Comparison of ENCODE assay signal across 7 mouse cellular contexts in genomic region chr11:62820059-62820541, GRCm38 (mm10). TPM values are rescaled to one million over a fixed set of nuclear protein-coding genes. Genes with fewer than 3 reads are reported as not detected.
DNase-seq lines count a peak whose midpoint lies in the region; ATAC-seq and TF ChIP-seq lines count a peak whose summit lies in the region.

Gene Trim16, plus strand, starts transcription at chr11:62820231.

- peak; percentile 93 for TF ChIP-seq POLR2A in small intestine, adult 2 months (IDR thresholded peaks at IDR 0.05; ENCODE audit: low read depth, low read length)

- peak; percentile 83 for ATAC-seq in embryonic facial prominence, embryonic 12.5 days (ENCODE audit: insufficient number of reproducible peaks, insufficient read depth, low FRiP score, low TSS enrichment)
- peak; percentile 75 for ATAC-seq in granulocyte monocyte progenitor cell, adult 5-6 weeks (replicated peaks; ENCODE audit: poor library complexity, severe bottlenecking)
- ATAC-seq in intestine, postnatal 0 days = peak; percentile 74
- ATAC-seq in limb, embryonic 11.5 days (ENCODE audit: insufficient number of reproducible peaks, low FRiP score, low TSS enrichment, low read depth) = peak; percentile 26; the same call in 1 of the 2 replicates
- peak; percentile 62 for ATAC-seq in midbrain, embryonic 12.5 days (ENCODE audit: low FRiP score, low read depth)

- no peaks in the 10 kb centered on the region for H3K27me3 ChIP-seq in embryonic facial prominence, embryonic 12.5 days
- H3K27me3 ChIP-seq in intestine, postnatal 0 days (replicated peaks; ENCODE audit: control insufficient read depth, insufficient read depth, low read length) = no peaks in the 10 kb centered on the region
- H3K27me3 ChIP-seq in limb, embryonic 11.5 days (ENCODE audit: control insufficient read depth, insufficient read depth, low read length) = no peaks in the 10 kb centered on the region
- peaks cover 11% of the 10 kb centered on the region; the same call in 1 of the 2 replicates for H3K27me3 ChIP-seq in midbrain, embryonic 12.5 days
- H3K27me3 ChIP-seq in small intestine, adult 2 months (ENCODE audit: control insufficient read depth, insufficient read depth, low read length) = no peaks in the 10 kb centered on the region

- no peak for TF ChIP-seq CTCF in intestine, postnatal 0 days (IDR thresholded peaks at IDR 0.05; ENCODE audit: low read depth)
- peak; percentile 15; the same call in 1 of the 2 replicates for TF ChIP-seq CTCF in small intestine, adult 2 months (IDR thresholded peaks at IDR 0.05; ENCODE audit: extremely low read depth, insufficient read length, insufficient replicate concordance, low read depth, low read length)

- DNase-seq in adrenal gland, postnatal 36 days = peak; percentile 73 to 80
- peak; percentile 52 for DNase-seq in limb, embryonic 11.5 days (ENCODE audit: low spot score)

- WGBS in embryonic facial prominence, embryonic 12.5 days = 3% methylated on average over 15 of the region's 15 CpGs
- WGBS in intestine, postnatal 0 days = 2% methylated on average over 15 of the region's 15 CpGs
- 11% methylated on average over 15 of the region's 15 CpGs for WGBS in limb, embryonic 11.5 days
- WGBS in midbrain, embryonic 12.5 days = 14% methylated on average over 15 of the region's 15 CpGs
- 2% methylated on average over 15 of the region's 15 CpGs for WGBS in small intestine, adult 2 months

- H3K36me3 ChIP-seq in embryonic facial prominence, embryonic 12.5 days = no peaks in the 10 kb centered on the region
- H3K36me3 ChIP-seq in intestine, postnatal 0 days (ENCODE audit: control insufficient read depth, insufficient read depth) = no peaks in the 10 kb centered on the region; the same call in 1 of the 2 replicates
- H3K36me3 ChIP-seq in limb, embryonic 11.5 days (ENCODE audit: control insufficient read depth, insufficient read depth, low read length) = no peaks in the 10 kb centered on the region
- no peaks in the 10 kb centered on the region for H3K36me3 ChIP-seq in midbrain, embryonic 12.5 days
- no peaks in the 10 kb centered on the region for H3K36me3 ChIP-seq in small intestine, adult 2 months (ENCODE audit: control insufficient read depth, insufficient read depth, low read length)

- peak within 1 kb of the TSS; percentile 74 for H3K4me2 ChIP-seq in embryonic facial prominence, embryonic 12.5 days (replicated peaks)
- H3K4me2 ChIP-seq in intestine, postnatal 0 days (replicated peaks; ENCODE audit: low read depth) = peak within 1 kb of the TSS; percentile 87
- H3K4me2 ChIP-seq in limb, embryonic 11.5 days (ENCODE audit: low read depth, severe bottlenecking) = peak within 1 kb of the TSS; percentile 56
- peak within 1 kb of the TSS; percentile 54 for H3K4me2 ChIP-seq in midbrain, embryonic 12.5 days (replicated peaks)

- H3K4me1 ChIP-seq in embryonic facial prominence, embryonic 12.5 days = peaks cover 19% of the 10 kb centered on the region
- H3K4me1 ChIP-seq in intestine, postnatal 0 days (replicated peaks; ENCODE audit: control insufficient read depth, insufficient read depth, low read length) = 0 out of 2 replicates have a peak, but pooled peaks cover 10% of the 10 kb centered on the region
- peaks cover 12% of the 10 kb centered on the region for H3K4me1 ChIP-seq in limb, embryonic 11.5 days (ENCODE audit: control insufficient read depth, insufficient read depth, low read length)
- H3K4me1 ChIP-seq in midbrain, embryonic 12.5 days = peaks cover 14% of the 10 kb centered on the region
- H3K4me1 ChIP-seq in small intestine, adult 2 months (ENCODE audit: control insufficient read depth, insufficient read depth, insufficient read length, low read length) = peaks cover 26% of the 10 kb centered on the region

- H3K27ac ChIP-seq in embryonic facial prominence, embryonic 12.5 days = peak within 1 kb of the TSS; percentile 76
- H3K27ac ChIP-seq in intestine, postnatal 0 days (ENCODE audit: low read depth, low read length) = peak within 1 kb of the TSS; percentile 84
- H3K27ac ChIP-seq in limb, embryonic 11.5 days (replicated peaks; ENCODE audit: low read depth, low read length) = no peak within 1 kb of the TSS
- no peak within 1 kb of the TSS; the same call in 1 of the 2 replicates for H3K27ac ChIP-seq in midbrain, embryonic 12.5 days (replicated peaks)
- H3K27ac ChIP-seq in small intestine, adult 2 months (ENCODE audit: insufficient read depth, low read depth, low read length) = peak within 1 kb of the TSS; percentile 90

- H3K9me3 ChIP-seq in embryonic facial prominence, embryonic 12.5 days = no peaks in the 10 kb centered on the region
- no peaks in the 10 kb centered on the region for H3K9me3 ChIP-seq in intestine, postnatal 0 days (ENCODE audit: control insufficient read depth)
- no peaks in the 10 kb centered on the region for H3K9me3 ChIP-seq in limb, embryonic 11.5 days (ENCODE audit: control insufficient read depth, low read length)
- no peaks in the 10 kb centered on the region for H3K9me3 ChIP-seq in midbrain, embryonic 12.5 days

- peak within 1 kb of the TSS; percentile 54 for H3K4me3 ChIP-seq in embryonic facial prominence, embryonic 12.5 days
- H3K4me3 ChIP-seq in intestine, postnatal 0 days (ENCODE audit: low read depth, low read length) = peak within 1 kb of the TSS; percentile 61
- H3K4me3 ChIP-seq in limb, embryonic 11.5 days (ENCODE audit: low read depth, low read length) = peak within 1 kb of the TSS; percentile 25
- peak within 1 kb of the TSS; percentile 35 for H3K4me3 ChIP-seq in midbrain, embryonic 12.5 days
- H3K4me3 ChIP-seq in small intestine, adult 2 months (ENCODE audit: low read depth, low read length) = peak within 1 kb of the TSS; percentile 80

- peak within 1 kb of the TSS; percentile 52 for H3K9ac ChIP-seq in embryonic facial prominence, embryonic 12.5 days
- H3K9ac ChIP-seq in intestine, postnatal 0 days (ENCODE audit: low read depth, low read length) = peak within 1 kb of the TSS; percentile 57
- peak within 1 kb of the TSS; percentile 32 for H3K9ac ChIP-seq in limb, embryonic 11.5 days (ENCODE audit: low read length)
- H3K9ac ChIP-seq in midbrain, embryonic 12.5 days (replicated peaks) = peak within 1 kb of the TSS; percentile 49

RNA-seq across cellular contexts. Expression of gene Trim16, which starts in this region (rescaled TPM):
- total RNA-seq in adrenal gland, postnatal 36 days (2021) = 1 to 10 TPM; 5.8 to 6.6 TPM
- polyA plus RNA-seq in embryonic facial prominence, embryonic 12.5 days (2016; fragmentation: Nextera tagmentation; extraction: Ambion mirVana) = 14.0 and 16.8 TPM in 2 replicates
- 12.2 and 29.7 TPM in 2 replicates for total RNA-seq in granulocyte monocyte progenitor cell, adult 5-6 weeks (2014; fragmentation: Nextera tagmentation)
- total RNA-seq in granulocyte monocyte progenitor cell, adult 5-6 weeks (2017) = 19.3 and 22.9 TPM in 2 replicates
- polyA plus RNA-seq in intestine, postnatal 0 days (2015; fragmentation: Nextera tagmentation; extraction: Ambion mirVana) = 10.8 and 11.5 TPM in 2 replicates
- 4.3 and 4.8 TPM in 2 replicates for polyA plus RNA-seq in limb, embryonic 11.5 days (2014; fragmentation: Nextera tagmentation; extraction: Ambion mirVana)
- polyA plus RNA-seq in midbrain, embryonic 12.5 days (2016; fragmentation: Nextera tagmentation; extraction: Ambion mirVana) = 4.5 and 6.1 TPM in 2 replicates
- 3.8 and 10.9 TPM in 2 replicates for polyA plus RNA-seq in small intestine, adult 2 months (2012; rRNA removed)

Comparison
In these comparisons a context has a peak if more than half of its experiments do, and no peak if none do; other contexts are left out.
1. ATAC-seq: peak in every context shown above with its lines; median percentile 83 in embryonic facial prominence, embryonic 12.5 days; 75 in granulocyte monocyte progenitor cell, adult 5-6 weeks; 74 in intestine, postnatal 0 days; 62 in midbrain, embryonic 12.5 days; 26 in limb, embryonic 11.5 days.
2. H3K27ac ChIP-seq: peak in embryonic facial prominence, embryonic 12.5 days (single experiment), intestine, postnatal 0 days (single experiment) and small intestine, adult 2 months (single experiment); none in limb, embryonic 11.5 days (single experiment) and midbrain, embryonic 12.5 days (single experiment).
3. H3K4me3 ChIP-seq: peak in every context shown above with its lines; median percentile 80 in small intestine, adult 2 months; 61 in intestine, postnatal 0 days; 54 in embryonic facial prominence, embryonic 12.5 days; 35 in midbrain, embryonic 12.5 days; 25 in limb, embryonic 11.5 days.
4. Peak in every context shown above with its lines, with median percentiles within 50 percentile points of each other: H3K4me2 ChIP-seq and H3K9ac ChIP-seq.